Mouse (Mus musculus) spleen, adult 2 months (tissue): ENCODE measurements around the gene Phf2. TPM values are rescaled to one million over a fixed set of nuclear protein-coding genes. Genes with fewer than 3 reads are reported as not detected.
A peak's percentile ranks its signal among the peaks of the same experiment; 100 is the strongest.

Experiments
- DNase-seq, 2 experiments: peaks; one replicate each; pipeline versions ENCODE4 v3.0.0 to v3.0.0-alpha.2; 2012 to 2021; ENCODE audit warnings: low spot score in 2 of 2, low read depth in 1 of 2
- H3K27ac ChIP-seq: fragments of 200-500 bp; 2 replicates; pipeline ENCODE4 v1.5.1; 2012; ENCODE audit warnings: low read length, inconsistent platforms; ENCODE audit not compliant: insufficient read depth
- H3K27me3 ChIP-seq: fragments of 200-500 bp; 2 replicates; pipeline ENCODE4 v1.6.1; 2012; ENCODE audit warnings: mild to moderate bottlenecking, moderate library complexity, low read length, inconsistent platforms; ENCODE audit not compliant: control insufficient read depth, insufficient read depth
- H3K36me3 ChIP-seq: fragments of 200-500 bp; 2 replicates; pipeline ENCODE4 v1.6.1; 2012; ENCODE audit warnings: mild to moderate bottlenecking, low read length, inconsistent platforms; ENCODE audit not compliant: control insufficient read depth, insufficient read depth
- H3K4me1 ChIP-seq: fragments of 200-500 bp; 2 replicates; pipeline ENCODE4 v1.6.1; 2011; ENCODE audit warnings: inconsistent platforms; ENCODE audit not compliant: control insufficient read depth, insufficient read depth, insufficient read length
- H3K4me3 ChIP-seq: fragments of 200-500 bp; 2 replicates; pipeline ENCODE4 v1.5.1; 2011; ENCODE audit warnings: mild to moderate bottlenecking, inconsistent platforms; ENCODE audit not compliant: insufficient read depth, insufficient read length; ENCODE audit errors: extremely low read depth
- CTCF ChIP-seq: fragments of 200-500 bp; IDR thresholded peaks from 2 replicates; pipeline ENCODE4 v1.5.1; 2011; ENCODE audit warnings: mild to moderate bottlenecking, inconsistent platforms; ENCODE audit not compliant: insufficient read depth, insufficient read length, insufficient replicate concordance; ENCODE audit errors: extremely low read depth
- POLR2A ChIP-seq: fragments of 200-500 bp; IDR thresholded peaks from 2 replicates; pipeline ENCODE4 v1.6.1; 2011; ENCODE audit warnings: low read depth, low read length, inconsistent platforms
- WGBS: fragments of 180-500 bp; shearing (Covaris S2); methylation state at CpG from one replicate; pipeline ENCODE4 v1.1.7; 2018; 5-methylcytosine and 5-hydroxymethylcytosine counted together
- polyA plus RNA-seq: library from polyadenylated mRNA; depleted of rRNA; stranded (reverse); fragments of >200 nt; gene quantifications from 2 replicates; pipeline ENCODE4 v1.2.3, GENCODE M21; 2012

Phf2 gene
- polyA plus RNA-seq, 1 experiment = 16.4 TPM

GRCm38 (mm10) chr13:48850326-48850725 is 20.6 kb downstream of the Phf2 start:
- Histone ChIP-seq H3K4me3 (no peak overlapping the region), H3K27me3 (no peaks in the 10 kb centered on the region), H3K36me3 (no peaks in the 10 kb centered on the region), H3K4me1 (peaks cover 7% of the 10 kb centered on the region; the same call in 1 of the 2 replicates), H3K27ac (no peak overlapping the region)
- no peak for TF ChIP-seq POLR2A
- TF ChIP-seq CTCF = no peak
- WGBS = 94% methylated on average over 2 of the region's 2 CpGs
- no peak for DNase-seq

DNA sequence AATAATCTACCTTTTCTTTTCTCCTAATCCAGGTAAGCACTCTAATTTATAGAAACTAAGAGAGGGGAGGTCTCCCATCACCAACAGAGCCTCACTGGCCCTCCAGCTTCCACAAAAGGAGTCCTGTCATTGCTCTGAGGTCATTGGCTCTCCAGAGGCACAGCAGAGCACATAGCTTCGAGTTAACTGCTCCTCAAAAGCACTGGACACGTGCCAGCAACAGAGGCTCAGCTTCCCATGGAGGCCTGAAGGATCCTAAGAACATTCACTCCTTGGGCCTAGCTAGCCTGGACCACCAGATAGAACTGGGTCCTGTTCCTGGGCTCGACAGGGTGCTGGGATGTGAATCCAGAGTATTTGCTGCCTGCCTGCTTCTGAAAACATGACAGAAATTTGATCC is 21.8 kb downstream of the Phf2 start:
- TF ChIP-seq POLR2A = no peak
- no peak for TF ChIP-seq CTCF
- WGBS = 67% methylated on average over 3 of the region's 3 CpGs
- Histone ChIP-seq H3K4me3 (no peak overlapping the region), H3K4me1 (peaks cover 6% of the 10 kb centered on the region; the same call in 1 of the 2 replicates), H3K27me3 (no peaks in the 10 kb centered on the region), H3K27ac (no peak overlapping the region), H3K36me3 (no peaks in the 10 kb centered on the region)
- no peak for DNase-seq

GRCm38 (mm10) chr13:48845308-48845707 is 25.6 kb downstream of the Phf2 start:
- no peak overlapping the region for H3K27ac ChIP-seq
- H3K4me3 ChIP-seq = no peak overlapping the region
- H3K36me3 ChIP-seq = no peaks in the 10 kb centered on the region
- no peak for DNase-seq
- 49% methylated on average over 4 of the region's 4 CpGs for WGBS
- no peaks in the 10 kb centered on the region for H3K27me3 ChIP-seq
- H3K4me1 ChIP-seq = peaks cover 17% of the 10 kb centered on the region; the same call in 1 of the 2 replicates
- TF ChIP-seq POLR2A (no peak), CTCF (no peak)

DNA sequence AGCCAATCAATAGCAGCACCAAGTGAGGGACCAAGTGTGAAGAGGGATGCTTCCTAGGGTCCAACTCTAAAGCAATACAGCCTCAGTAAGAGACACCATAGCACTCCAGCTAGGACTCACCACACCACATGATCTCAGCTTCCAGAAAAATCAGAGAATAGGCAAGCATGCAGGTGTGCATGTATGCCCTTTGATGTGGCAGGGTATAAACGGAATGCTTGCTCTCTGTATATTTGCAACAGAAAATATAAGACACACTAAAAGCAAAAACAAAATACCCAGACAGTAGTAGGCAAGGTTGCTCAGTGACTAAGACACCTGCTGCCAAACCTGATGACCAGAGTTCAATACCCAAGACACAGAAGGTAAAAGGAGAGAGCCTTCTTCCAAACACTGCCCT is 27.4 kb downstream of the Phf2 start:
- Histone ChIP-seq H3K27ac (no peak overlapping the region), H3K4me1 (peaks cover 17% of the 10 kb centered on the region; the same call in 1 of the 2 replicates), H3K27me3 (no peaks in the 10 kb centered on the region), H3K36me3 (no peaks in the 10 kb centered on the region), H3K4me3 (no peak overlapping the region)
- DNase-seq = no peak
- TF ChIP-seq POLR2A (no peak), CTCF (no peak)
- 63% methylated on average over 1 of the region's 1 CpGs for WGBS

- Histone ChIP-seq H3K4me3 (no peak overlapping the region), H3K27ac (0 out of 2 replicates have a peak overlapping the region, but pooled peaks have one; percentile 1), H3K36me3 (no peaks in the 10 kb centered on the region), H3K4me1 (peaks cover 17% of the 10 kb centered on the region; the same call in 1 of the 2 replicates), H3K27me3 (no peaks in the 10 kb centered on the region)
- DNase-seq = no peak
- WGBS = 32% methylated on average over 5 of the region's 5 CpGs
- TF ChIP-seq POLR2A = no peak
- no peak for TF ChIP-seq CTCF
Measured at GRCm38 (mm10) chr13:48841905-48842592, 28.9 kb downstream of the Phf2 start.

GRCm38 (mm10) chr13:48838284-48838683 is 32.6 kb downstream of the Phf2 start:
- Histone ChIP-seq H3K36me3 (peaks cover 6% of the 10 kb centered on the region), H3K27ac (no peak overlapping the region), H3K4me3 (no peak overlapping the region), H3K27me3 (no peaks in the 10 kb centered on the region), H3K4me1 (peaks cover 15% of the 10 kb centered on the region; the same call in 1 of the 2 replicates)
- TF ChIP-seq POLR2A (no peak), CTCF (no peak)
- DNase-seq = no peak
- WGBS = 35% methylated on average over 2 of the region's 2 CpGs

DNA sequence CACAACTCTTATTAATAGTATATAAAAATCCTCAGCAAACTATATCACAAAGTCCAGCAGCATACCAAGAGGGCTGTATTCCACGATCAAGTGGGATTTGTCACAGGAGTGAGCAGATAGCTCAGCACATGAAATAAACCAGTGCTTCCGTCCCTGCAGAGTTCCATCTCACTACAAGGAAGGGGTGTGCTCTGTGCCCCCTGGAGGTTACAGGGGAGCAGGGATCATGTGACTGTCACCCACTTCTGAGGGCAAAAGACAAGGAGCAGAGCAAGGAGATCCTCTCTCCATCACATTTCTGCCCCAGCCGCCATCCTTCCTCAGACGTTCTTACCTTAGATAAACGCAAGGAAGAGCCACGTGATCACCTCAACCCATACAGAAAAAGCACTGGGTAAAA is 33.4 kb downstream of the Phf2 start:
- H3K4me3 ChIP-seq = no peak overlapping the region
- no peaks in the 10 kb centered on the region for H3K27me3 ChIP-seq
- 91% methylated on average over 6 of the region's 6 CpGs for WGBS
- H3K4me1 ChIP-seq = peaks cover 12% of the 10 kb centered on the region; the same call in 1 of the 2 replicates
- no peak for DNase-seq
- TF ChIP-seq CTCF = no peak
- TF ChIP-seq POLR2A = no peak
- H3K36me3 ChIP-seq = peaks cover 6% of the 10 kb centered on the region
- no peak overlapping the region for H3K27ac ChIP-seq
